Mouse (Mus musculus): Measurements from ENCODE around the gene Eaf2.

- TF ChIP-seq POLR2A (IDR thresholded peaks at IDR 0.05; ENCODE audit: low read depth, low read length), result no peak
- TF ChIP-seq EP300 (IDR thresholded peaks at IDR 0.05; ENCODE audit: low read length), result no peak
- TF ChIP-seq CTCF (conservative IDR thresholded peaks at IDR 0.05 in 1 of 2, IDR thresholded peaks at IDR 0.05 in 1 of 2; ENCODE audit: low read depth in 2 of 2, low read length in 2 of 2), result no peak
- no peak for TF ChIP-seq HCFC1 (IDR thresholded peaks at IDR 0.05; ENCODE audit: low read depth, low read length)
- TF ChIP-seq MAX (IDR thresholded peaks at IDR 0.05; ENCODE audit: low read length), result no peak
- TF ChIP-seq USF2 (conservative IDR thresholded peaks at IDR 0.05; ENCODE audit: low read depth, low read length), result no peak
- TF ChIP-seq CHD2 (IDR thresholded peaks at IDR 0.05; ENCODE audit: low read length), result no peak
- TF ChIP-seq JUND (conservative IDR thresholded peaks at IDR 0.05; ENCODE audit: low read depth, low read length), result no peak
- no peak for TF ChIP-seq USF1 (IDR thresholded peaks at IDR 0.05; ENCODE audit: low read depth, low read length)
- TF ChIP-seq MAFK (IDR thresholded peaks at IDR 0.05; ENCODE audit: insufficient replicate concordance, low read length), result no peak
Observed at GRCm38 (mm10) chr16:36885912-36886311, 11.1 kb upstream of the Eaf2 start.
